ENCODE assay signal across 15 mouse cellular contexts in genomic region chr4:32219428-32220128, GRCm38 (mm10). TPM values are rescaled to one million over a fixed set of nuclear protein-coding genes. Genes with fewer than 3 reads are reported as not detected.
DNase-seq lines count a peak whose midpoint lies in the region; ATAC-seq and TF ChIP-seq lines count a peak whose summit lies in the region.
"Had no signal": no experiment of that assay in that cellular context is flagged by ENCODE, and none has a peak within 500 bp of the region (broad histone marks: within the 10 kb centered on the region; RNA-seq: fewer than 3 reads in every experiment).

No protein-coding gene starts in this region.

- TF ChIP-seq EP300 in liver, postnatal 0 days (IDR thresholded peaks at IDR 0.05; ENCODE audit: low read depth), result no peak

- no peak overlapping the region for H3K9ac ChIP-seq in liver, postnatal 0 days (replicated peaks)
- H3K9ac ChIP-seq in liver, embryonic 11.5 days (ENCODE audit: low read depth, low read length), result no peak overlapping the region
- H3K9ac ChIP-seq: embryonic facial prominence, embryonic 13.5 days; heart, embryonic 12.5 days; liver, embryonic 13.5 days; midbrain, embryonic 12.5 days had no signal

- no peak overlapping the region for H3K4me2 ChIP-seq in liver, postnatal 0 days (ENCODE audit: low read depth, low read length)
- H3K4me2 ChIP-seq in liver, embryonic 11.5 days, result no peak overlapping the region
- H3K4me2 ChIP-seq: embryonic facial prominence, embryonic 13.5 days; heart, embryonic 12.5 days; liver, embryonic 13.5 days; midbrain, embryonic 12.5 days had no signal

- 76% methylated on average over 10 of the region's 10 CpGs for WGBS in liver, postnatal 0 days (ENCODE audit: insufficient replicate concordance)
- WGBS in liver, embryonic 11.5 days, result 67% methylated on average over 10 of the region's 10 CpGs

- H3K9me3 ChIP-seq in liver, postnatal 0 days (ENCODE audit: low read length), result no peaks in the 10 kb centered on the region
- H3K9me3 ChIP-seq in liver, embryonic 11.5 days (ENCODE audit: control insufficient read depth, low read length), result no peaks in the 10 kb centered on the region
- H3K9me3 ChIP-seq: embryonic facial prominence, embryonic 13.5 days; heart, embryonic 12.5 days; liver, embryonic 13.5 days; midbrain, embryonic 12.5 days had no signal

- H3K27me3 ChIP-seq in liver, postnatal 0 days (ENCODE audit: insufficient read depth, low read length), result no peaks in the 10 kb centered on the region
- no peaks in the 10 kb centered on the region; the same call in 1 of the 2 replicates for H3K27me3 ChIP-seq in liver, embryonic 11.5 days (replicated peaks; ENCODE audit: control insufficient read depth, insufficient read depth, low read length)
- H3K27me3 ChIP-seq: heart, embryonic 12.5 days; liver, embryonic 13.5 days had no signal

- no peak for ATAC-seq in CD4-positive, CD25-positive, alpha-beta regulatory T cell, adult 4 months
- no peak for ATAC-seq in liver, postnatal 0 days
- no peak for ATAC-seq in liver, embryonic 11.5 days (replicated peaks; ENCODE audit: low FRiP score)

- H3K27ac ChIP-seq in liver, postnatal 0 days (ENCODE audit: low read depth), result peak overlapping the region; percentile 57
- H3K27ac ChIP-seq in liver, embryonic 11.5 days (ENCODE audit: low read depth, low read length), result no peak overlapping the region
- H3K27ac ChIP-seq: embryonic facial prominence, embryonic 13.5 days; liver, embryonic 13.5 days; midbrain, embryonic 12.5 days had no signal

- DNase-seq in CD4-positive, CD25-positive, alpha-beta regulatory T cell, adult 2 months (ENCODE audit: low read depth, low spot score), result peak; percentile 26
- DNase-seq in liver, postnatal 0 days, result no peak
- no peak for DNase-seq in liver, embryonic 11.5 days (ENCODE audit: low spot score)
- peak; percentile 68 for DNase-seq in embryo, embryonic 10.5 days (ENCODE audit: low spot score)
- DNase-seq in mesoderm, embryonic 11.5 days (ENCODE audit: low read depth, low spot score), result peak; percentile 77
- DNase-seq in frontal cortex, postnatal 14 days (ENCODE audit: low spot score in 2 of 2), result no peak
- DNase-seq in frontal cortex, postnatal 25 days (ENCODE audit: low spot score in 2 of 2), result no peak
- DNase-seq: layer of hippocampus, adult 9-11 months; liver, embryonic 13.5 days; retina, postnatal 1 day; thymus, adult 2 months had no signal

- H3K4me1 ChIP-seq in liver, postnatal 0 days (ENCODE audit: insufficient read depth), result no peaks in the 10 kb centered on the region
- no peaks in the 10 kb centered on the region for H3K4me1 ChIP-seq in liver, embryonic 11.5 days (replicated peaks; ENCODE audit: control insufficient read depth, insufficient read depth, low read length)
- H3K4me1 ChIP-seq: heart, embryonic 12.5 days; liver, embryonic 13.5 days had no signal

- H3K36me3 ChIP-seq in liver, postnatal 0 days (replicated peaks; ENCODE audit: insufficient read depth, low read length), result no peaks in the 10 kb centered on the region
- no peaks in the 10 kb centered on the region for H3K36me3 ChIP-seq in liver, embryonic 11.5 days (ENCODE audit: control insufficient read depth, insufficient read depth, low read length)
- H3K36me3 ChIP-seq: embryonic facial prominence, embryonic 13.5 days; heart, embryonic 12.5 days; liver, embryonic 13.5 days; midbrain, embryonic 12.5 days had no signal

- no peak overlapping the region for H3K4me3 ChIP-seq in liver, postnatal 0 days (ENCODE audit: low read depth, low read length)
- H3K4me3 ChIP-seq in liver, embryonic 11.5 days (ENCODE audit: low read depth, low read length), result no peak overlapping the region
- H3K4me3 ChIP-seq: embryonic facial prominence, embryonic 13.5 days; heart, embryonic 12.5 days; liver, embryonic 13.5 days; midbrain, embryonic 12.5 days had no signal

- TF ChIP-seq CTCF in liver, postnatal 0 days (IDR thresholded peaks at IDR 0.05; ENCODE audit: low read depth), result no peak

RNA-seq across cellular contexts. Expression of gene Bach2, which starts 19.0 kb away (rescaled TPM):
- 10 to 100 TPM; 21.5 to 23.6 TPM for polyA plus RNA-seq in CD4-positive, CD25-positive, alpha-beta regulatory T cell, adult 4 months (2017; shearing (Covaris generic))
- polyA plus RNA-seq in liver, postnatal 0 days (2015; fragmentation: Nextera tagmentation; extraction: Ambion mirVana), result 2.7 and 4.3 TPM in 2 replicates
- 3.7 and 4.8 TPM in 2 replicates for polyA plus RNA-seq in liver, embryonic 11.5 days (2014; fragmentation: Nextera tagmentation; extraction: Ambion mirVana)

Comparison
In these comparisons a context has a peak if more than half of its experiments do, and no peak if none do; other contexts are left out.
1. DNase-seq: peak in CD4-positive, CD25-positive, alpha-beta regulatory T cell, adult 2 months (single experiment), embryo, embryonic 10.5 days (single experiment) and mesoderm, embryonic 11.5 days (single experiment); none in liver, postnatal 0 days (single experiment), liver, embryonic 11.5 days (single experiment), frontal cortex, postnatal 14 days (0 of 2) and frontal cortex, postnatal 25 days (0 of 2).